Mouse (Mus musculus) kidney, embryonic 14.5 days (tissue): ENCODE results near the gene Dapk1. TPM values are rescaled to one million over a fixed set of nuclear protein-coding genes. Genes with fewer than 3 reads are reported as not detected.

ENCODE experiments used
- ATAC-seq: fragments of 200-750 bp; cut with Nextera tagmentation; 2 replicates; pipeline ENCODE4 v1.8.0; 2017; ENCODE audit warnings: moderate number of reproducible peaks, mild to moderate bottlenecking, moderate TSS enrichment, moderate library complexity; ENCODE audit not compliant: low FRiP score, low TSS enrichment
- H3K27ac ChIP-seq: fragments of 300-500 bp; sonication (generic); 2 replicates; pipeline ENCODE4 v1.5.1; 2014; ENCODE audit warnings: low read depth, mild to moderate bottlenecking, low read length, moderate library complexity, mixed read lengths
- H3K27me3 ChIP-seq: fragments of 300-500 bp; sonication (generic); 2 replicates; pipeline ENCODE4 v1.6.1; 2014; ENCODE audit warnings: mild to moderate bottlenecking, low read length; ENCODE audit not compliant: control insufficient read depth, insufficient read depth
- H3K36me3 ChIP-seq: fragments of 300-500 bp; sonication (generic); 2 replicates; pipeline ENCODE4 v1.6.1; 2014; ENCODE audit warnings: low read length, mixed read lengths; ENCODE audit not compliant: control insufficient read depth, insufficient read depth
- H3K4me1 ChIP-seq: fragments of 300-500 bp; sonication (generic); 2 replicates; pipeline ENCODE4 v1.6.1; 2014; ENCODE audit warnings: low read length, mixed read lengths; ENCODE audit not compliant: control insufficient read depth, insufficient read depth
- H3K4me2 ChIP-seq: fragments of 300-500 bp; sonication (generic); replicated peaks from 2 replicates; pipeline ENCODE4 v1.6.1; 2014; ENCODE audit warnings: low read depth, mild to moderate bottlenecking, low read length
- H3K4me3 ChIP-seq: fragments of 300-500 bp; sonication (generic); 2 replicates; pipeline ENCODE4 v1.5.1; 2014; ENCODE audit warnings: mild to moderate bottlenecking, low read length
- H3K9ac ChIP-seq: fragments of 300-500 bp; sonication (generic); 2 replicates; pipeline ENCODE4 v1.6.1; 2014; ENCODE audit warnings: low read depth, mild to moderate bottlenecking, low read length, moderate library complexity
- H3K9me3 ChIP-seq: fragments of 300-500 bp; sonication (generic); 2 replicates; pipeline ENCODE4 v1.6.1; 2016; ENCODE audit warnings: low read length; ENCODE audit not compliant: control insufficient read depth
- WGBS: fragments of 180-500 bp; shearing (Covaris S2); extraction: QIAGEN DNeasy Blood & Tissue Kit; methylation state at CpG from one replicate; pipeline ENCODE4 v1.1.7; 2014; 5-methylcytosine and 5-hydroxymethylcytosine counted together
- polyA plus RNA-seq: library from polyadenylated mRNA; unstranded; fragments of >200 nt; fragmentation: Nextera tagmentation; extraction: Ambion mirVana; gene quantifications from 2 replicates; pipeline ENCODE4 v1.2.1, GENCODE M21; 2014

Gene Dapk1
- polyA plus RNA-seq, 1 experiment from 2014 or later, result 24.5 TPM

GRCm38 (mm10) chr13:60743381-60744077 is 141.8 kb downstream of the Dapk1 start:
- ATAC-seq, result 0 out of 2 replicates have a peak, but pooled peaks have one; percentile 4
- Histone ChIP-seq H3K27ac (no peak overlapping the region), H3K4me3 (no peak overlapping the region), H3K27me3 (no peaks in the 10 kb centered on the region), H3K36me3 (peaks cover 20% of the 10 kb centered on the region), H3K9me3 (no peaks in the 10 kb centered on the region), H3K4me2 (no peak overlapping the region), H3K9ac (no peak overlapping the region), H3K4me1 (no peaks in the 10 kb centered on the region)
- 78% methylated on average over 13 of the region's 13 CpGs for WGBS

GRCm38 (mm10) chr13:60744078-60744460 is 142.3 kb downstream of the Dapk1 start:
- Histone ChIP-seq H3K4me1 (no peaks in the 10 kb centered on the region), H3K9me3 (no peaks in the 10 kb centered on the region), H3K27ac (no peak overlapping the region)

GRCm38 (mm10) chr13:60744736-60745135 is 143.0 kb downstream of the Dapk1 start:
- H3K27ac ChIP-seq, result no peak overlapping the region
- ATAC-seq, result no peak
- H3K27me3 ChIP-seq, result no peaks in the 10 kb centered on the region
- 85% methylated on average over 3 of the region's 3 CpGs for WGBS
- H3K9me3 ChIP-seq, result no peaks in the 10 kb centered on the region
- H3K4me1 ChIP-seq, result no peaks in the 10 kb centered on the region
- H3K9ac ChIP-seq, result no peak overlapping the region
- no peak overlapping the region for H3K4me3 ChIP-seq
- peaks cover 23% of the 10 kb centered on the region for H3K36me3 ChIP-seq
- H3K4me2 ChIP-seq, result no peak overlapping the region

More at GRCm38 (mm10) chr13:60744078-60744460, 142.3 kb downstream of the Dapk1 start:
- Histone ChIP-seq H3K9ac (no peak overlapping the region), H3K27me3 (no peaks in the 10 kb centered on the region), H3K4me2 (no peak overlapping the region), H3K36me3 (peaks cover 20% of the 10 kb centered on the region), H3K4me3 (no peak overlapping the region)
- peak; percentile 65 for ATAC-seq
- WGBS, result 31% methylated on average over 7 of the region's 7 CpGs

- 93% methylated on average over 12 of the region's 12 CpGs for WGBS
- no peak overlapping the region for H3K27ac ChIP-seq
- no peaks in the 10 kb centered on the region for H3K27me3 ChIP-seq
- no peak for ATAC-seq
- H3K4me1 ChIP-seq, result no peaks in the 10 kb centered on the region
- H3K9me3 ChIP-seq, result no peaks in the 10 kb centered on the region
- no peak overlapping the region for H3K4me2 ChIP-seq
- H3K36me3 ChIP-seq, result peaks cover 22% of the 10 kb centered on the region
- no peak overlapping the region for H3K4me3 ChIP-seq
- no peak overlapping the region for H3K9ac ChIP-seq
Observed at GRCm38 (mm10) chr13:60745358-60745757, 143.6 kb downstream of the Dapk1 start.

GRCm38 (mm10) chr13:60746271-60746670 is 144.5 kb downstream of the Dapk1 start:
- H3K4me3 ChIP-seq, result no peak overlapping the region
- H3K27me3 ChIP-seq, result no peaks in the 10 kb centered on the region
- H3K27ac ChIP-seq, result no peak overlapping the region
- no peak for ATAC-seq
- H3K4me1 ChIP-seq, result no peaks in the 10 kb centered on the region
- peaks cover 18% of the 10 kb centered on the region for H3K36me3 ChIP-seq
- no peak overlapping the region for H3K9ac ChIP-seq
- no peaks in the 10 kb centered on the region for H3K9me3 ChIP-seq
- whole genome bisulfite sequencing, result 45% methylated on average over 1 of the region's 1 CpGs
- no peak overlapping the region for H3K4me2 ChIP-seq

- Histone ChIP-seq H3K4me2 (no peak overlapping the region), H3K27ac (no peak overlapping the region), H3K9me3 (no peaks in the 10 kb centered on the region), H3K9ac (no peak overlapping the region), H3K36me3 (peaks cover 14% of the 10 kb centered on the region), H3K4me3 (no peak overlapping the region), H3K27me3 (no peaks in the 10 kb centered on the region), H3K4me1 (no peaks in the 10 kb centered on the region)
- WGBS, result 100% methylated on average over 1 of the region's 1 CpGs
- no peak for ATAC-seq
Observed at GRCm38 (mm10) chr13:60747201-60747600, 145.5 kb downstream of the Dapk1 start.

- ATAC-seq, result no peak
- H3K36me3 ChIP-seq, result peaks cover 26% of the 10 kb centered on the region
- no peaks in the 10 kb centered on the region for H3K4me1 ChIP-seq
- H3K4me3 ChIP-seq, result no peak overlapping the region
- H3K27ac ChIP-seq, result no peak overlapping the region
- H3K9me3 ChIP-seq, result no peaks in the 10 kb centered on the region
- no peak overlapping the region for H3K4me2 ChIP-seq
- 81% methylated on average over 2 of the region's 2 CpGs for WGBS
- H3K27me3 ChIP-seq, result no peaks in the 10 kb centered on the region
- H3K9ac ChIP-seq, result no peak overlapping the region
Observed at GRCm38 (mm10) chr13:60748556-60748955, 146.8 kb downstream of the Dapk1 start.

GRCm38 (mm10) chr13:60750930-60751329 is 149.2 kb downstream of the Dapk1 start:
- Histone ChIP-seq H3K4me1 (no peaks in the 10 kb centered on the region), H3K9me3 (no peaks in the 10 kb centered on the region), H3K9ac (no peak overlapping the region), H3K4me3 (no peak overlapping the region), H3K27ac (no peak overlapping the region), H3K4me2 (no peak overlapping the region), H3K27me3 (no peaks in the 10 kb centered on the region), H3K36me3 (peaks cover 31% of the 10 kb centered on the region)
- ATAC-seq, result no peak
- WGBS, result 80% methylated on average over 7 of the region's 7 CpGs

- Histone ChIP-seq H3K4me1 (no peaks in the 10 kb centered on the region), H3K4me2 (no peak overlapping the region), H3K9me3 (no peaks in the 10 kb centered on the region), H3K36me3 (peaks cover 39% of the 10 kb centered on the region), H3K4me3 (no peak overlapping the region), H3K27me3 (no peaks in the 10 kb centered on the region), H3K27ac (no peak overlapping the region), H3K9ac (no peak overlapping the region)
- 98% methylated on average over 6 of the region's 6 CpGs for WGBS
- ATAC-seq, result no peak
Observed at GRCm38 (mm10) chr13:60753216-60753615, 151.5 kb downstream of the Dapk1 start.
